Mouse (Mus musculus) limb, embryonic 12.5 days (tissue): ENCODE data around the gene Apod. TPM values are rescaled to one million over a fixed set of nuclear protein-coding genes. Genes with fewer than 3 reads are reported as not detected.
A peak's percentile ranks its signal among the peaks of the same experiment; 100 is the strongest.

Experiments
- ATAC-seq: fragments of 200-750 bp; cut with Nextera tagmentation; 2 replicates; pipeline ENCODE4 v1.8.0; 2017; ENCODE audit warnings: low read depth, moderate TSS enrichment; ENCODE audit not compliant: insufficient number of reproducible peaks, insufficient read depth, low FRiP score, low TSS enrichment
- H3K27ac ChIP-seq: fragments of 300-500 bp; sonication (generic); 2 replicates; pipeline ENCODE4 v1.5.1; 2016; ENCODE audit warnings: mild to moderate bottlenecking, moderate library complexity
- H3K27me3 ChIP-seq: fragments of 300-500 bp; sonication (generic); 2 replicates; pipeline ENCODE4 v1.6.1; 2016; ENCODE audit warnings: mild to moderate bottlenecking, moderate library complexity
- H3K36me3 ChIP-seq: fragments of 300-500 bp; sonication (generic); 2 replicates; pipeline ENCODE4 v1.6.1; 2016; ENCODE audit warnings: mild to moderate bottlenecking, moderate library complexity
- H3K4me1 ChIP-seq: fragments of 300-500 bp; sonication (generic); replicated peaks from 2 replicates; pipeline ENCODE4 v1.6.1; 2016
- H3K4me2 ChIP-seq: fragments of 300-500 bp; sonication (generic); 2 replicates; pipeline ENCODE4 v1.6.1; 2016; ENCODE audit warnings: mild to moderate bottlenecking, moderate library complexity
- H3K4me3 ChIP-seq: fragments of 300-500 bp; sonication (generic); replicated peaks from 2 replicates; pipeline ENCODE4 v1.5.1; 2016; ENCODE audit warnings: mild to moderate bottlenecking
- H3K9ac ChIP-seq: fragments of 300-500 bp; sonication (generic); replicated peaks from 2 replicates; pipeline ENCODE4 v1.6.1; 2016; ENCODE audit warnings: mild to moderate bottlenecking, moderate library complexity
- H3K9me3 ChIP-seq: fragments of 300-500 bp; sonication (generic); 2 replicates; pipeline ENCODE4 v1.6.1; 2016; ENCODE audit warnings: mild to moderate bottlenecking, moderate library complexity
- WGBS: fragments of 180-500 bp; shearing (Covaris S2); methylation state at CpG from one replicate; pipeline ENCODE4 v1.1.7; 2016; 5-methylcytosine and 5-hydroxymethylcytosine counted together
- polyA plus RNA-seq: library from polyadenylated mRNA; unstranded; fragments of >200 nt; fragmentation: Nextera tagmentation; extraction: Ambion mirVana; gene quantifications from 2 replicates; pipeline ENCODE4 v1.2.1, GENCODE M21; 2016

Apod gene
- polyA plus RNA-seq: 13.8 and 19.4 TPM in 2 replicates

- H3K27ac ChIP-seq: peak within 1 kb of the TSS; percentile 81
- H3K4me3 ChIP-seq: no peak within 1 kb of the TSS
- no peaks in the 10 kb centered on the region for H3K27me3 ChIP-seq
- H3K36me3 ChIP-seq: no peaks in the 10 kb centered on the region
- H3K4me2 ChIP-seq: peak within 1 kb of the TSS; percentile 33
- no peaks in the 10 kb centered on the region for H3K9me3 ChIP-seq
- H3K9ac ChIP-seq: no peak within 1 kb of the TSS
- 0 out of 2 replicates have a peak, but pooled peaks have one; percentile 26 for ATAC-seq
- peaks cover 43% of the 10 kb centered on the region for H3K4me1 ChIP-seq
- 44% methylated on average over 9 of the region's 9 CpGs for WGBS
These were observed at the start of gene Apod for GRCm38 (mm10) chr16:31314497-31315233. TSS of gene Apod (minus strand) at chr16:31314808.

GRCm38 (mm10) chr16:31363685-31364436 lies 49.3 kb upstream of the Apod start:
- no peaks in the 10 kb centered on the region for H3K9me3 ChIP-seq
- H3K4me3 ChIP-seq: no peak overlapping the region
- peaks cover 13% of the 10 kb centered on the region for H3K4me1 ChIP-seq
- no peak overlapping the region for H3K4me2 ChIP-seq
- no peak for ATAC-seq
- H3K27me3 ChIP-seq: peaks cover 5% of the 10 kb centered on the region
- no peak overlapping the region for H3K9ac ChIP-seq
- H3K27ac ChIP-seq: no peak overlapping the region
- no peaks in the 10 kb centered on the region for H3K36me3 ChIP-seq
- WGBS: 55% methylated on average over 11 of the region's 11 CpGs

GRCm38 (mm10) chr16:31359542-31359941 lies 44.9 kb upstream of the Apod start:
- no peak overlapping the region for H3K27ac ChIP-seq
- no peak overlapping the region for H3K4me3 ChIP-seq
- H3K9me3 ChIP-seq: no peaks in the 10 kb centered on the region
- no peak overlapping the region for H3K9ac ChIP-seq
- H3K4me2 ChIP-seq: no peak overlapping the region
- peaks cover 9% of the 10 kb centered on the region for H3K27me3 ChIP-seq
- H3K4me1 ChIP-seq: peaks cover 12% of the 10 kb centered on the region
- WGBS: 64% methylated on average over 5 of the region's 5 CpGs
- ATAC-seq: no peak
- H3K36me3 ChIP-seq: no peaks in the 10 kb centered on the region

DNA sequence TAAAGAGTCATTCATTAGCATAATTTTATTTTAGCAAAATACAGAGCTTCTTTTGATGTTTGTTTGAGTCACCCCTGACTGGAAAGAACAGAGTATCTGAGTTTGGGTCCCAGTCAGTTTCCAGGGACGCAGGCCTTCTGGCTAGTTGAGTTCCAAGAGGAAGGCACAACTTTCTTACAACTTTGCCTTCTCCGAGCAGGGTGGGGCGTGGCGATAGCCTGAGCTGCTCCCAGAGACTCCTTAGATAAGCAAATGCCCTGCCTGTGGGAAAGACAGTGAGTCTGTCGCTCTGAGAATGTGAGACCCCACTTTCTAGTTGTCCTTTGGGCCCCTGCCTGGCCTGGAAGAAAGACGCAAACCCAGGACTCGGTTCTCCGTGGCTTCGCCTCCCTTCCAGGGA lies 44.4 kb upstream of the Apod start:
- Histone ChIP-seq H3K9me3 (no peaks in the 10 kb centered on the region), H3K4me1 (peaks cover 6% of the 10 kb centered on the region), H3K9ac (no peak overlapping the region), H3K4me3 (no peak overlapping the region), H3K27me3 (peaks cover 9% of the 10 kb centered on the region), H3K36me3 (no peaks in the 10 kb centered on the region), H3K4me2 (no peak overlapping the region), H3K27ac (no peak overlapping the region)
- ATAC-seq: no peak
- 33% methylated on average over 9 of the region's 9 CpGs for WGBS

DNA sequence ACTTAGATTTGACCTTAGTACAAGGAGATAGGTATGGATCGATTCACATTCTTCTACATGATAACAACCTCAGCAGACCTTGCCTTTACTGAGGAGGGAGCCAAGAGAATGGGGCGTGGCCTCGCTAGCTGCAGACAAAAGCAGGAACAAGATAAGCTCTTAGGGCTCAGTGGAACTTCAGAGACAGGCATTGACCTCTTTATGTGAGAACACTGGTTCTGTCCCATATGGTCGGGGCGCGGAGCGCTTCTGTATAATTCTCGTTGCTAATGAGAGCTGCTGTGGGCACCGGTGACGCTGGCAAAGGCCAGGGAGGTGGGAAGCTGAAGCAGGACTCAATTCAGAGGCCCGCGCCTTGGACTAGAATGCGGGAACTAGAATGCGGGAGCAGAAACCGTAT lies 44.0 kb upstream of the Apod start:
- no peak overlapping the region for H3K9ac ChIP-seq
- peaks cover 3% of the 10 kb centered on the region for H3K4me1 ChIP-seq
- H3K9me3 ChIP-seq: no peaks in the 10 kb centered on the region
- no peak overlapping the region for H3K27ac ChIP-seq
- WGBS: 50% methylated on average over 15 of the region's 15 CpGs
- H3K4me3 ChIP-seq: no peak overlapping the region
- no peak for ATAC-seq
- no peak overlapping the region for H3K4me2 ChIP-seq
- no peaks in the 10 kb centered on the region for H3K36me3 ChIP-seq
- H3K27me3 ChIP-seq: peaks cover 9% of the 10 kb centered on the region

GRCm38 (mm10) chr16:31355882-31356281 lies 41.3 kb upstream of the Apod start:
- 63% methylated on average over 6 of the region's 6 CpGs for WGBS
- no peak for ATAC-seq
- no peak overlapping the region for H3K27ac ChIP-seq

GRCm38 (mm10) chr16:31354341-31355329 lies 40.0 kb upstream of the Apod start:
- ATAC-seq: peak; percentile 56; the same call in 1 of the 2 replicates
- H3K4me3 ChIP-seq: no peak overlapping the region
- no peaks in the 10 kb centered on the region for H3K9me3 ChIP-seq
- H3K4me1 ChIP-seq: no peaks in the 10 kb centered on the region
- H3K27ac ChIP-seq: no peak overlapping the region
- 36% methylated on average over 17 of the region's 17 CpGs for WGBS
- peaks cover 8% of the 10 kb centered on the region for H3K27me3 ChIP-seq
- H3K9ac ChIP-seq: no peak overlapping the region
- no peaks in the 10 kb centered on the region for H3K36me3 ChIP-seq
- no peak overlapping the region for H3K4me2 ChIP-seq

More at GRCm38 (mm10) chr16:31355882-31356281, 41.3 kb upstream of the Apod start:
- Histone ChIP-seq H3K9me3 (no peaks in the 10 kb centered on the region), H3K36me3 (no peaks in the 10 kb centered on the region), H3K9ac (no peak overlapping the region), H3K4me3 (no peak overlapping the region), H3K27me3 (peaks cover 9% of the 10 kb centered on the region), H3K4me2 (no peak overlapping the region), H3K4me1 (no peaks in the 10 kb centered on the region)

DNA sequence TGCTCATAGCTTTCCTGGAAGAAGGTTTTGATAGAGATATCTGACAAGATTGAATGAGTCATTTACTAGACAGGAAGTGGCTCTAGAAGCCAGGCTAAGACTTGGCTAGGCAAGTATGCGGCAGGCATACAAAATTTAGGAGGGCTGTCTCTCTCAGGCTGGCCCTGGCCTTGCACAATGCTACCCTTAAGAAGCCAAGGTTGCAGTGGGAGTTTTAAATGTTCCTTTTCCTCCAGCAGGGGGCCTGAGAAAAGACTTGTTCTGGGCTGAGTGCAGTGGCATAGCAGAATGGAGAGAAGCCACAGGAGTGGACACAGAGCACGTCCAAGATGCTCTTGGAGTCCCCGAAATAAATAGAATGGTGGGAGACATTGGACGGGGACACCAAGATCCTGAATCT lies 38.4 kb upstream of the Apod start:
- Histone ChIP-seq H3K9me3 (no peaks in the 10 kb centered on the region), H3K4me3 (no peak overlapping the region), H3K4me2 (no peak overlapping the region), H3K4me1 (no peaks in the 10 kb centered on the region), H3K27ac (no peak overlapping the region), H3K27me3 (no peaks in the 10 kb centered on the region; the same call in 1 of the 2 replicates), H3K36me3 (no peaks in the 10 kb centered on the region), H3K9ac (no peak overlapping the region)
- no peak for ATAC-seq
- WGBS: 71% methylated on average over 4 of the region's 4 CpGs

DNA sequence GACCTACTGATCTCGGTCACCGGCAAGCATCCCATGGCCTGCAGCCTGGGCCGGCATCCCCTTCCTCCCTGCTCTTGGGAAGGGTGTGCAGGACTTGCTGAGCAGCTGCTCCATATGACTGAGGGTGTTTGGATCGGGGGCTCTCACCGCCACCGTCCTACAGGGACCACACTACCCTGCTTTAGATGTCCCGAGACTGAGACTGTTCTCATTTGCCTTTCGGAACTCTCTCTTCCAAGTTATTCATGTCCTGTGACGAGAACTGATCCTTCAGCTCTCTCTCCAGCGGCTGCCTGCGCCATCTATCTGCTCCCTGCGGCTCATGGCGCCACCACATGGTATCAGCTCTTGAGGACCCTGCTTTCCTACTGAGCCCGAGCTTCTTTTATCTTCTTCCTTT lies 33.0 kb upstream of the Apod start:
- H3K9ac ChIP-seq: no peak overlapping the region; the same call in 1 of the 2 replicates
- peak overlapping the region; percentile 22; the same call in 1 of the 2 replicates for H3K4me3 ChIP-seq
- no peaks in the 10 kb centered on the region for H3K9me3 ChIP-seq
- H3K4me2 ChIP-seq: peak overlapping the region; percentile 48
- H3K27me3 ChIP-seq: no peaks in the 10 kb centered on the region
- H3K36me3 ChIP-seq: no peaks in the 10 kb centered on the region
- ATAC-seq: no peak
- peaks cover 5% of the 10 kb centered on the region for H3K4me1 ChIP-seq
- 13% methylated on average over 14 of the region's 14 CpGs for WGBS
- H3K27ac ChIP-seq: no peak overlapping the region

DNA sequence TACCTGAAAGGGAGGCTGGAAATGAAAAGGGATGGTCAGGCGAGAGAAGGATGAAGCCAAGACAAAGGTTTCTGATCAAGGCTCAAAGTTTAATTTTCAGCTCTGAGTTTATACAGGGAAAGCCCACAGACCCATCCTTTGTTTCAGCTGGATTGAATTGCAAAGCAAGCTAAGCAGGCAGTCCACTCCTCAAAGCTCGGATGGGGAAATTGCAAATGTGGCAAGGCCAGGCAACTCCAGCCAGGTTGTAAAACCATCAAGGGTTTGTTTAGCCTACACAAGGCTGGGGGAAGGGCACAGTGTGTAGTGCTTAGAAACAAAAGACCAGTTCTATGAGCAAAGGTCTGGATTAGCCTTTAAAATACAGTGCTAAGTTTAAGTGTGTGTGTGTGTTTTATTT lies 28.4 kb upstream of the Apod start:
- 13% methylated on average over 2 of the region's 2 CpGs for WGBS
- Histone ChIP-seq H3K4me2 (no peak overlapping the region), H3K27ac (peak overlapping the region; percentile 53; the same call in 1 of the 2 replicates), H3K27me3 (no peaks in the 10 kb centered on the region), H3K36me3 (no peaks in the 10 kb centered on the region), H3K4me3 (no peak overlapping the region), H3K4me1 (peaks cover 8% of the 10 kb centered on the region), H3K9ac (no peak overlapping the region), H3K9me3 (no peaks in the 10 kb centered on the region)
- ATAC-seq: no peak
